ENCODE assay signal across 25 mouse cellular contexts in genomic region chr14:26878756-26879155, GRCm38 (mm10). TPM values are rescaled to one million over a fixed set of nuclear protein-coding genes. Genes with fewer than 3 reads are reported as not detected.
DNase-seq lines count a peak whose midpoint lies in the region; ATAC-seq and TF ChIP-seq lines count a peak whose summit lies in the region.
"Had no signal": no experiment of that assay in that cellular context is flagged by ENCODE, and none has a peak within 500 bp of the region (broad histone marks: within the 10 kb centered on the region; RNA-seq: fewer than 3 reads in every experiment).

No protein-coding gene starts in this region.

- no peak overlapping the region for H3K9ac ChIP-seq in forebrain, embryonic 14.5 days (ENCODE audit: low read length)
- H3K9ac ChIP-seq: heart, embryonic 12.5 days; hindbrain, embryonic 13.5 days; liver, embryonic 15.5 days; midbrain, embryonic 15.5 days had no signal

- 81% methylated on average over 4 of the region's 4 CpGs for WGBS in forebrain, embryonic 14.5 days

- H3K4me3 ChIP-seq in myocyte: no peak overlapping the region
- no peak overlapping the region for H3K4me3 ChIP-seq in forebrain, embryonic 14.5 days (ENCODE audit: low read depth, low read length)
- H3K4me3 ChIP-seq: embryonic facial prominence, embryonic 10.5 days; heart, embryonic 12.5 days; hindbrain, embryonic 13.5 days; layer of hippocampus, adult 2 months; liver, embryonic 15.5 days; midbrain, embryonic 15.5 days had no signal

- peak; percentile 12 for DNase-seq in CD4-positive, CD25-positive, alpha-beta regulatory T cell, adult 2 months (ENCODE audit: low read depth, low spot score)
- DNase-seq in thymus, postnatal 25 days: peak; percentile 57
- DNase-seq in forebrain, embryonic 14.5 days (ENCODE audit: low spot score): no peak
- no peak for DNase-seq in cerebellum, postnatal 36 days
- DNase-seq in cerebellum, adult 18-20 months: no peak
- DNase-seq: adrenal gland, postnatal 10 days; heart, postnatal 14 days; kidney, adult 18-20 months; kidney, postnatal 14 days; right cerebral cortex, postnatal 4 days had no signal

- peak overlapping the region; percentile 18 for H3K4me2 ChIP-seq in myocyte (ENCODE audit: low read depth)
- no peak overlapping the region for H3K4me2 ChIP-seq in forebrain, embryonic 14.5 days (ENCODE audit: low read length)
- H3K4me2 ChIP-seq: heart, embryonic 12.5 days; hindbrain, embryonic 13.5 days; liver, embryonic 15.5 days; midbrain, embryonic 15.5 days had no signal

- no peaks in the 10 kb centered on the region for H3K79me2 ChIP-seq in myocyte (ENCODE audit: control insufficient read depth, insufficient read depth)

- H3K27me3 ChIP-seq in myocyte (ENCODE audit: control insufficient read depth, insufficient read depth, insufficient read length): peaks cover 13% of the 10 kb centered on the region
- no peaks in the 10 kb centered on the region for H3K27me3 ChIP-seq in forebrain, embryonic 14.5 days (replicated peaks; ENCODE audit: control insufficient read depth, insufficient read depth, low read length)
- H3K27me3 ChIP-seq: heart, embryonic 12.5 days; hindbrain, embryonic 13.5 days; liver, embryonic 15.5 days; midbrain, embryonic 15.5 days had no signal

- no peak overlapping the region for H3K27ac ChIP-seq in forebrain, embryonic 14.5 days (ENCODE audit: low read depth, low read length)
- H3K27ac ChIP-seq: embryonic facial prominence, embryonic 10.5 days; hindbrain, embryonic 13.5 days; layer of hippocampus, adult 2 months; liver, embryonic 15.5 days; midbrain, embryonic 15.5 days; stomach, postnatal 0 days had no signal

- TF ChIP-seq POLR2A in myocyte (IDR thresholded peaks at IDR 0.05; ENCODE audit: insufficient read length, low read depth): no peak

- ATAC-seq in CD4-positive, CD25-positive, alpha-beta regulatory T cell, adult 4 months: no peak
- peak; percentile 95 to 97 for ATAC-seq in hematopoietic stem cell, adult 5-6 weeks (replicated peaks in 1 of 2; ENCODE audit: insufficient read depth in 1 of 2, low FRiP score in 2 of 2, low TSS enrichment in 1 of 2, low read depth in 1 of 2, poor library complexity in 2 of 2, severe bottlenecking in 2 of 2)
- ATAC-seq in forebrain, embryonic 14.5 days: no peak
- ATAC-seq: midbrain, embryonic 15.5 days; Patski had no signal

- H3K9me3 ChIP-seq in forebrain, embryonic 14.5 days (replicated peaks; ENCODE audit: control insufficient read depth, low read length): no peaks in the 10 kb centered on the region
- H3K9me3 ChIP-seq: embryonic facial prominence, embryonic 10.5 days; heart, embryonic 12.5 days; hindbrain, embryonic 13.5 days; liver, embryonic 15.5 days; midbrain, embryonic 15.5 days had no signal

- no peaks in the 10 kb centered on the region for H3K4me1 ChIP-seq in forebrain, embryonic 14.5 days (ENCODE audit: control insufficient read depth, insufficient read depth, low read length)
- H3K4me1 ChIP-seq: embryonic facial prominence, embryonic 10.5 days; heart, embryonic 12.5 days; hindbrain, embryonic 13.5 days; liver, embryonic 15.5 days; midbrain, embryonic 15.5 days had no signal

- no peak overlapping the region for H3ac ChIP-seq in myocyte (ENCODE audit: control insufficient read depth, insufficient read length)

- no peaks in the 10 kb centered on the region for H3K36me3 ChIP-seq in myocyte (ENCODE audit: control insufficient read depth, insufficient read depth)
- no peaks in the 10 kb centered on the region for H3K36me3 ChIP-seq in forebrain, embryonic 14.5 days (ENCODE audit: control insufficient read depth, insufficient read depth, low read length)
- H3K36me3 ChIP-seq: embryonic facial prominence, embryonic 10.5 days; heart, embryonic 12.5 days; hindbrain, embryonic 13.5 days; liver, embryonic 15.5 days; midbrain, embryonic 15.5 days had no signal

TF ChIP-seq in myocyte, 11 proteins besides CTCF, POLR2A, EP300 and RAD21:
- TF ChIP-seq SRF (IDR thresholded peaks at IDR 0.05; ENCODE audit: control insufficient read depth, insufficient read length, low read depth) (no peak), TCF12 (IDR thresholded peaks at IDR 0.05; ENCODE audit: insufficient read depth, poor library complexity, severe bottlenecking) (no peak), MYOD1 (IDR thresholded peaks at IDR 0.05; ENCODE audit: control insufficient read depth in 1 of 3, insufficient read length in 2 of 3, low read depth in 2 of 3) (peak in 2 of 3 experiments; percentile 20 to 62), CEBPB (IDR thresholded peaks at IDR 0.05; ENCODE audit: insufficient read depth, poor library complexity, severe bottlenecking) (no peak), POLR2AphosphoS2 (IDR thresholded peaks at IDR 0.05; ENCODE audit: insufficient read length, low read depth) (no peak), MYOG (IDR thresholded peaks at IDR 0.05; ENCODE audit: control insufficient read depth in 1 of 3, insufficient read depth in 1 of 3, insufficient read length in 2 of 3, low read depth in 2 of 3) (peak in 1 of 3 experiments; percentile 65), MAX (IDR thresholded peaks at IDR 0.05; ENCODE audit: low read depth) (no peak), E2F4 (IDR thresholded peaks at IDR 0.05; ENCODE audit: insufficient read depth) (no peak), REST (IDR thresholded peaks at IDR 0.05; ENCODE audit: insufficient read depth, insufficient read length) (no peak), USF1 (IDR thresholded peaks at IDR 0.05; ENCODE audit: low read depth) (no peak)
TF ChIP-seq in myocyte: peak in this region for 2.

RNA-seq across cellular contexts. Expression of gene Asb14, which starts 15.6 kb away (rescaled TPM):
- polyA plus RNA-seq in CD4-positive, CD25-positive, alpha-beta regulatory T cell, adult 4 months (2017; shearing (Covaris generic)): 1 to 10 TPM; 1.0 TPM
- total RNA-seq in hematopoietic stem cell, adult 5-6 weeks (2017): not detected in 2 replicates
- 0.66 TPM for polyA plus RNA-seq in myocyte (2012; fragmentation: generic; extraction: Trizol)
- polyA plus RNA-seq in forebrain, embryonic 14.5 days (2014; fragmentation: Nextera tagmentation; extraction: Ambion mirVana): 0.09 TPM in 1 of 2 replicates, not detected in the other
- total RNA-seq: layer of hippocampus, adult 2 months; left cerebral cortex, postnatal 25 days; neutrophil, adult 5-6 weeks had no signal
- polyA plus RNA-seq: brain, embryonic 14.5 days; embryonic facial prominence, embryonic 10.5 days; forebrain, embryonic 11.5 days; liver, embryonic 15.5 days had no signal

Comparison
In these comparisons a context has a peak if more than half of its experiments do, and no peak if none do; other contexts are left out.
1. DNase-seq: peak in CD4-positive, CD25-positive, alpha-beta regulatory T cell, adult 2 months (single experiment) and thymus, postnatal 25 days (single experiment); none in forebrain, embryonic 14.5 days (single experiment), cerebellum, postnatal 36 days (0 of 2) and cerebellum, adult 18-20 months (0 of 2).
2. ATAC-seq: peak in hematopoietic stem cell, adult 5-6 weeks (2 of 2); none in CD4-positive, CD25-positive, alpha-beta regulatory T cell, adult 4 months (single experiment) and forebrain, embryonic 14.5 days (single experiment).